Mouse (Mus musculus): ENCODE results near the gene Mrps26.

DNA sequence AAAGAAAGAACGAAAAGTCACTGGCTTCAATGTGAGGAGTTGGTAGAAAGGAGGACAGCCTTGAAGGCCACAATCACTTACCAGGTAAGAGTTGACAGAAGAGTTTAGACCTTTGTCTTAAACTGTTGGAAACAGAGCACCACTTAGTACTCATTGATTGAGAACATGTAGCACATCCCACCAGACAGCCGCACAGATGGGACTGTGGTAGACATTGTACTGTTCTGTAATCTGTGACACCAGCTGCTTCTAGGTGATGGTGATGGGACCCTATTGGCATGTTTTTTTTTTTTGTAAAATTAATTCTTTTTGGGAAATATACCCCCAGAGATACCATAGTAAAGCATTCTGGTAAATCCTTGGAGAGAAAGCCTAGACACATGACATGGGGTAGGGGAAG, 41.6 kb upstream of the Mrps26 start:
- no peak for TF ChIP-seq CTCF (IDR thresholded peaks at IDR 0.05; ENCODE audit: borderline replicate concordance, insufficient read depth, low read depth, low read length)
- TF ChIP-seq POLR2A (IDR thresholded peaks at IDR 0.05; ENCODE audit: borderline replicate concordance, insufficient read depth, low read length), result no peak
